Mouse (Mus musculus) A20 (cell line): ENCODE measurements around the gene Slc35f4.

Source experiments
- DNase-seq: peaks from one replicate; pipeline ENCODE4 v3.0.0-alpha.2; 2011; ENCODE audit warnings: low read depth, low spot score

Slc35f4 gene

GRCm38 (mm10) chr14:49348164-49348896, 177.5 kb downstream of the Slc35f4 start:
- DNase-seq = no peak

- no peak for DNase-seq
Observed at GRCm38 (mm10) chr14:49345835-49346234, 180.0 kb downstream of the Slc35f4 start.

DNA sequence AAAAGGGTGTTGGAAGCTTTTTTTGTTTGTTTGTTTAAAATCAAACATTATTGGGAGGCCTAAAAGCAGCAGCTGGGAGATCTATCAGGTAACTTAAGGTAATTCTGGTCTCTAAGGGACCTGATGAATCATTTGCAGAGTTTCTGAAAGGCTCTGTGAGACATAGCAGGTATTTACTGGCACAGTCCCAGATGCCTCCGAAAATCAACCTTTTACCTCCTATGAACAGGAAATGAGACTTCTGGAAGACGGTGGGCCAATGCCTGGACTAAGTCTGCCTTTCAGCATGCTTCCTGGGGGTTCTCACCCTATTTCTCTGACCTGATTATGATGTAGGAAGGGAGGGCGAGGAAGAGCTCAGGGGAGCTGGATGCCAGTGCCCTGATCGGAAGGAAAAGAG, 188.8 kb downstream of the Slc35f4 start:
- DNase-seq = no peak

DNA sequence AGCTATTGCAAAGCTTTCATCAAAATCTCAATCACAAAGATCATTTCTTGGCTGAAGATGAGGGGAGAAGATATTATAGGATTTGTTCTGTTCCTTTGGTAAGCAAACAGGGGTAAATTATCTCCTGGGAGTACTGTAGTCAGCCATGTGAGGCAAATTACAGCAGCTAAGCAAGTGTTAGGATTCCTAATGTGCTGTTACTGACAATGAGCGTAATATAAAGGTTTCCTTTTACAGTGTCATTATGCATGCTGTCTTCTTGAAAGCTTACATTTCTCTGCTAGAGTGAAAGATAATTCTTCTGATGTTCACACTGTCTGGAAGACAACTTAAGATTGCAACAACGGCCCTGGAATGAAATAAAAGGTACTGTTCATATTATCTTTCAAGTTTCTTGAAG, 192.0 kb downstream of the Slc35f4 start:
- no peak for DNase-seq

- no peak for DNase-seq
Observed at GRCm38 (mm10) chr14:49316493-49316894, 209.4 kb downstream of the Slc35f4 start.

- no peak for DNase-seq
Observed at GRCm38 (mm10) chr14:49313981-49314380, 211.9 kb downstream of the Slc35f4 start.

DNA sequence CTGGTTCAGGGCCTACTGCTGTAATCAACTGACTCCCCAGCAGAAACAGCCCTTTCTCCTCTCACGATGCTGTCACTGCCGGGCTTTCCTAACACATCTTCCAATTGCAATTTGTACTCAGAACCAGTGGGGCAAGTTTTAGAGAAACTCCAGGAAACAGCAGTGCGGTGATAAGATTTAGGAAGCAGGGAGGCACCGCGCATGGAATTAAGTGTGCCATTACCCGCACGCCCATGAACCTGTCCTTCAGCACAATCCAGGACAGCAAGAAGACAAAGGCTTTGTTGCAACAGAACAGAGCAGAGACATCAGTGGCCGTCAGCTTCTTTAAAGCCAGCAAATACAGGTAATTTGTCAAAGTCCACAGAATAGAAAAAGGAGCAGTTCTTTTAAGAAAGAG, 212.5 kb downstream of the Slc35f4 start:
- DNase-seq = no peak

GRCm38 (mm10) chr14:49311548-49311947, 214.3 kb downstream of the Slc35f4 start:
- DNase-seq = no peak

DNA sequence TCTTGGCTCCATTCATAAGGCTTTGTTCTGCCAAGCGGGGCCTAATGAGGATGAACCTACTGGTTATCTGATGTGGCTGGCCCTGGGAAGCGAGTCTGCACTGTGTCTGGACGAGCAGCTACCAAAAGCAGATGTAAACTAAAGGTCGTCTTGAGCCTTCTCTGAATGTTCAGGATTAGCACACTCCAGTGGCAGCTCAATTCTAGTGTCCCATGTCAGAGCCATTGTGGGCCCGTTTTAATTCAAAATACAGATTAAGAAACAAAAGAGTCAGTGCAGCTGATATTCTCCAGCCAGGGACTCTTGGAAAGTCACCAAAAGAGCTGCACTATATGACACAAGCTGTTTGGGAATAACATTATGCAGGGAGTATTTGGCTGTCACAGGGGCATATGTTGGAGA, 214.8 kb downstream of the Slc35f4 start:
- DNase-seq = no peak

- no peak for DNase-seq
Observed at GRCm38 (mm10) chr14:49309670-49310069, 216.2 kb downstream of the Slc35f4 start.

DNA sequence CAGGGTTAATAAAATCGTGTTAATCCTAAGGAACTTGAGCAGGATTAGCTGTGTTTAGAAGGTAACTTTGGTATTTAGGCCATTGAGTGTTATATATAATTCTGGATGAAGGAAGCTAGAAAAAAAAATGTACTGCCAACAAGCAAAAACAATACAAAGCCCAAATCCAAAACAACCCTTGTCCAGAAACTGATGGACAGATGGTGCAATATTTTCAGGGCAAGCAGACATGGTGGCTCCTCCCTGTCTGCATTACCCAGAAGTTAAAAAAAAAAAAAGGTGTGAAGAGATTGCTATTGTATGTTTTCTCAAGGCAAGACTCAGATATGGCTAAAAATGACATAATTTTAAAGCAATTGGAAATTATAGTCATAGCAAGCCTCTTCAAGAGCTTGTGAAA, 217.3 kb downstream of the Slc35f4 start:
- DNase-seq = no peak

DNA sequence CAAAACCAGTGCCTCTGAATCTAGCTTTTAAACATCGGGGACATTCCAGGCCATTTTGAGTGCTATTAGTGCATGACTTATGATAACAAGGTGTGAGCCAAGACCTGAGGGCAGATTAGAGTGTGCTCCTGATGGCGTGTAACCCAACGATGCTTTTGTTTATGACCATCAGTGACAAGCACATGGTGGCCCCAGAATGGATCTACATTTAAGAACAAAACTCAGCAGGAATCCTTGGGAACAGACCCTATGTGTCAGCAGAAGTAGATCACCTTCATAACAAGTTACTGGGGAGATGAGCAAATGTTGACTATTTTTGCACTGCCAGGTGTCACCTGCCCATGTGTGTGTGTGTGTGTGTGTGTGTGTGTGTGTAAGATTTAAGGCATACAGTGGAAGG, 218.0 kb downstream of the Slc35f4 start:
- no peak for DNase-seq

- DNase-seq = no peak
Observed at GRCm38 (mm10) chr14:49305534-49306409, 220.1 kb downstream of the Slc35f4 start.

DNA sequence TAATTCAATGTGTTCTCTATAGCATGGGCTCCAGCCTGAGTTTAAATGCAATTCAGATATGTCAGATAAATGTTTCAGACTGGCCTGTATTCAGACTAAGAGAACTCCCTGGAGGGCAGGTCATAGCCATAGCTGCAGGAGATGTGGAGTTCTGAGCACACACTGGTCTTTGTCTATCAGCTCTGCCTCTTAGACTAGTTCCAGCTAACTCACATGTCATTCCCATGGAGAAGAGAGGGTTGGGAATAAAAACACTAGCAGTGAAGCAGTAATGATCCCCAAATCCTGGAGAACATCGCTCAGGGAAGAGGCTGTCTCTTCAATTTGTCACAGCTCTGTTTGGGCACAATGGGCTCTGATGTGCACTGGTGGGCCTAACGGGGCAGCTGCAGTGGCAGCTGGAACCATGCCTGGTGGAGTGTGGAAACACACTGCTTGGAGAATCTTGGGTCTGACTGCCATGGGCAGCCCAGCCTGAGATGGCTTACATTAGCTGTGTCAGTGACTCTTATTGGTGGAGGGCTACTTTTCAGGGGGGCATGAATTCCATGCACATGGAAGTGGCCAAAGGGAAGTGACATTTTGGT, 223.5 kb downstream of the Slc35f4 start:
- no peak for DNase-seq

GRCm38 (mm10) chr14:49300981-49301619, 224.7 kb downstream of the Slc35f4 start:
- DNase-seq = no peak

DNA sequence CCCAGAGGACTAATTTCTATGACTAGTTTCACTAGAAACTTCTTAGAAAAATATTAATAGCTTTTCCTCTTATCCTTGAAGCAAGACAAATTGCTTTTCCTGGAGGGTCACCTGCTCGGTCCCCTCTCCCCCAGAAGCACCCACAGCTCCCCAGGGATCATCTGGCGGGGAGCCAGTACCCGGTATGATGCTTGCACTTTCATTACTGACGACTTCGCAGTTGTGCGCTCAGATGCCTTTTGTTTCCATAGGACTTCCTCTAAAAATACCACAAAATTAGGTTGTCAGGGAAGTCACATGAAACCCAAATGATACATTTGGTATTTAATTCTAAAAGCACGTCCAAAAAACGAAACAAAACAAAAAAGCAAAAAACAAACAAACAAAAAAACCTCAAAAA, 225.5 kb downstream of the Slc35f4 start:
- no peak for DNase-seq

DNA sequence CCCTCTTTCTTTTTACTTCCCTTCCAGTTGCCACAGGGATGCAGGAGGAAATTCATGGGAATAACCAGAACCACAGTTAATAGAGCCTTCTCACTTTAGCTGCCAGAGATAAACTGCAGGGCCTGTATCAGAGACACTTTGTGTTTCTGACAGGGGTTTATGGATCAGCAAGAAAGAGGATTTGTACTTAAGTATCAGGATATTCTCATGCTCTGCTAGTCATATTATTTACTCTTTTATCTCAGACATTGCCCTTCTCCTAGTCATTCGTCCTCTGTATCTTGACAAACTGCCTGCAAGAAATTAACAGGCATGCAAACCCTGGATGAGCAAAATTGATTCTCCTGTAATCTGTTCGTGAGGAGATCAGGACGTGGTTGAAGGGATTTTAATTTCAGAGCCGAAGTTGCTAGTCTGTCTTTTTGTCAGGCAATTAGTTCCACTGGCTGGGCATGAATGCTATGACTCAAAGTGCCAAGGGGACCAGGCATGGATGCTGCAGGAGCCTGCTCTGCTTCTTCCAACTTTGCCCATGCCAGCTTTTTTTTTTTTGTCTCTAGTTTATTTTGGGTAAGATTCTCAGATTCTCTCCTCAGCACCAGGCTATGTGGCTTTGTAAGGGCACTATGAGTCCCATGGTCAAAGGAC, 231.9 kb downstream of the Slc35f4 start:
- DNase-seq = no peak

GRCm38 (mm10) chr14:49290029-49290745, 235.7 kb downstream of the Slc35f4 start:
- no peak for DNase-seq

GRCm38 (mm10) chr14:49283784-49284655, 241.8 kb downstream of the Slc35f4 start:
- DNase-seq = no peak

DNA sequence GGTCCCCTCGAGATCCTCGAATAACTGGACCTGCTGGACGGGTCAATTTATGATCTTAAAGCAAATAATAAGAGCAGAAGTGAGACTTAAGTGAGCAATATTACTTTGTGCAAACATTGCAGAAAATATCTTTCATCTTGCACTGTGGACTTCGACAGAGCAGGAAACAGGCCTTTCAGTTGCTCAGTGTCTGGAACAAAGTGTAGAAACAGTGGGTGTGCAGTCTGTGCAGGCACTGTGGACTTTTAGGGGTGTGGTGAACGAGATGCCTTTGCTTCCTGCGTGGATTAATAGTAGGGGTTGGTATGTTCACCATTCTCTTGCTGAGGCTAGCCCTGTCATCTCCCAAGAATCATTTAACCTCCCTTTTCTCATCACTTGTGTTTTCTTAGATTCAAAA, 247.0 kb downstream of the Slc35f4 start:
- no peak for DNase-seq
